Mouse (Mus musculus): ENCODE measurements at regions not wholly inside any gene's neighbourhood (a gene's known extent, or its start where the extent isn't known, plus 50 kb on each side); places are given as distances from the start of the nearest gene placed in this dataset.

DNA sequence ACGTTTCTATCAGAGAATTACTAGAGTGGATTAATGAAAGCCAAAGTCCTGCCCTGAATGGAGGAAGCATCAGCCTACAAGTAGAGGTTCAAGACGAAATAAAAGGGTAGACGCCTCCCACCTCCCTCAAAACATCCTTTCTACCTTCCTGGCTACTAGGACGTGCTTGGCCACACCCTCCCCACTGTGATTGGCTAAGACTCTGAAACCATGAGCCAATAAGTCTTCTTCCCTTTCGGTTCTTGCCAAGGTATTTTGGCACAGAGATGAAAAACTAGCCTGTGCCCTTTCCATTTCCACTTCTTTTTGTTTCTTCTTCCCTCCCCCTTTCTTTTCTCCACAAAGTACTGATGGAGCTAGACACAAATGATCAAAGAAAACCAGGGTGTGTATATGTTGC lies 160.3 kb upstream of the Prickle1 start:
- Histone ChIP-seq H3K9me3 (replicated peaks; ENCODE audit: low read length) (no peaks in the 10 kb centered on the region), H3K27ac (no peak overlapping the region), H3K4me1 (replicated peaks; ENCODE audit: insufficient read depth, low read length) (no peaks in the 10 kb centered on the region), H3K36me3 (ENCODE audit: insufficient read depth, low read length) (no peaks in the 10 kb centered on the region), H3K4me2 (ENCODE audit: low read length) (no peak overlapping the region), H3K9ac (ENCODE audit: low read depth, low read length) (no peak overlapping the region), H3K27me3 (ENCODE audit: insufficient read depth, low read length) (no peaks in the 10 kb centered on the region), H3K4me3 (replicated peaks; ENCODE audit: low read depth, low read length) (no peak overlapping the region)
- no peak for TF ChIP-seq CTCF (IDR thresholded peaks at IDR 0.05; ENCODE audit: low read depth)
- DNase-seq (ENCODE audit: low spot score) (no peak), ATAC-seq (replicated peaks; ENCODE audit: low FRiP score, low read depth) (no peak)
- WGBS, result 59% methylated on average over 5 of the region's 5 CpGs

GRCm38 (mm10) chr15:93751817-93752216 lies 156.1 kb upstream of the Prickle1 start:
- 64% methylated on average over 14 of the region's 14 CpGs for WGBS
- Histone ChIP-seq H3K4me2 (ENCODE audit: low read length) (no peak overlapping the region), H3K9me3 (replicated peaks; ENCODE audit: low read length) (no peaks in the 10 kb centered on the region), H3K27ac (no peak overlapping the region), H3K9ac (ENCODE audit: low read depth, low read length) (no peak overlapping the region), H3K4me3 (replicated peaks; ENCODE audit: low read depth, low read length) (no peak overlapping the region), H3K4me1 (replicated peaks; ENCODE audit: insufficient read depth, low read length) (no peaks in the 10 kb centered on the region), H3K27me3 (ENCODE audit: insufficient read depth, low read length) (no peaks in the 10 kb centered on the region), H3K36me3 (ENCODE audit: insufficient read depth, low read length) (no peaks in the 10 kb centered on the region)
- no peak for TF ChIP-seq CTCF (IDR thresholded peaks at IDR 0.05; ENCODE audit: low read depth)
- ATAC-seq (replicated peaks; ENCODE audit: low FRiP score, low read depth) (no peak), DNase-seq (ENCODE audit: low spot score) (no peak)

- Histone ChIP-seq H3K9me3 (replicated peaks; ENCODE audit: low read length) (no peaks in the 10 kb centered on the region), H3K27ac (no peak overlapping the region), H3K4me3 (replicated peaks; ENCODE audit: low read depth, low read length) (no peak overlapping the region), H3K4me2 (ENCODE audit: low read length) (no peak overlapping the region), H3K4me1 (replicated peaks; ENCODE audit: insufficient read depth, low read length) (no peaks in the 10 kb centered on the region), H3K27me3 (ENCODE audit: insufficient read depth, low read length) (no peaks in the 10 kb centered on the region), H3K36me3 (ENCODE audit: insufficient read depth, low read length) (no peaks in the 10 kb centered on the region), H3K9ac (ENCODE audit: low read depth, low read length) (no peak overlapping the region)
- TF ChIP-seq CTCF (IDR thresholded peaks at IDR 0.05; ENCODE audit: low read depth), result peak; percentile 59
- ATAC-seq (replicated peaks; ENCODE audit: low FRiP score, low read depth) (no peak), DNase-seq (ENCODE audit: low spot score) (peak; percentile 64)
- WGBS, result 15% methylated on average over 8 of the region's 8 CpGs
Measured at GRCm38 (mm10) chr15:93750953-93751352, 155.3 kb upstream of the Prickle1 start.

- DNase-seq (ENCODE audit: low spot score) (no peak), ATAC-seq (replicated peaks; ENCODE audit: low FRiP score, low read depth) (no peak)
- H3K4me1 ChIP-seq (replicated peaks; ENCODE audit: insufficient read depth, low read length), result no peaks in the 10 kb centered on the region
- no peak overlapping the region for H3K4me3 ChIP-seq (replicated peaks; ENCODE audit: low read depth, low read length)
- no peaks in the 10 kb centered on the region for H3K9me3 ChIP-seq (replicated peaks; ENCODE audit: low read length)
- no peaks in the 10 kb centered on the region for H3K36me3 ChIP-seq (ENCODE audit: insufficient read depth, low read length)
- H3K4me2 ChIP-seq (ENCODE audit: low read length), result no peak overlapping the region
- 51% methylated on average over 12 of the region's 12 CpGs for WGBS
- no peaks in the 10 kb centered on the region for H3K27me3 ChIP-seq (ENCODE audit: insufficient read depth, low read length)
- no peak for TF ChIP-seq CTCF (IDR thresholded peaks at IDR 0.05; ENCODE audit: low read depth)
- no peak overlapping the region for H3K9ac ChIP-seq (ENCODE audit: low read depth, low read length)
- H3K27ac ChIP-seq, result no peak overlapping the region
Measured at GRCm38 (mm10) chr15:93744191-93744945, 148.7 kb upstream of the Prickle1 start.

DNA sequence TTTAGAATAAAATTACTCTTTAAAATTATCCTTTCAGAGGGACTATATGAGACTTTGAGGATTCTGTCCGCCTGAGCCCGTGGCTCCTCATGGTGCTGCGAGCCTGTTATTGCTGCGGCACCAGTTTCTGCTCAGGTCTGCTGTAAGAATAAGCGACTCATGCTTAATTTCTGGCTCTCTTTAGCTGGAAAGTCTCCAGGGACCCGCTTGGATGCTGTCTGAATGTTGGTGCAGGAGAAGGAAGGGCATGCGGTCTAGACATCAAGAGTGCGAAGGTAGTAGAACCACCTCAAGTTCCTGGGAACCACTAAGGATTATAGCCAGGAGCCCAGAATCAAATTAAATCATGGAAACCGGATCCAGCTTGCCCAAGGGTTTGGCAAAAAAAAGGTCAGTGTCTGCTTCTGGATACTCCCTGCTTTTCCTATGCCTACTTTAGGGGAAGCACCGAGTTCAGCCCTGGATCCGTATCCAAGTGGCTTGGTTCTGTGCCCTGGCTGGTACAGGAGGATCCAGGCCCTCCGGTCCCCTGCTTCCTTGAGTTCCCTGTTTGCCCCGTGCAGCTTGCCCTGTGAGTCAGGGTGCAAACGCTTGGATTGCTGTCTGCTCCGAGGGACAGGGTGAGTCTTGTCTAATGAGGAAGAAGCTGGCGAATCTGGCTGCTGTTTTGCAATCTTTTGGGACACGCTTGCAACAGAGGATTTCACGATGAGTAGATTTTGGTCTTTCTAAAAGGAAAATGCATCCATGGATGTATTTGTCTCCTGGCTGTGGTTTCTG lies 138.2 kb upstream of the Prickle1 start:
- TF ChIP-seq CTCF (IDR thresholded peaks at IDR 0.05; ENCODE audit: low read depth), result no peak
- Histone ChIP-seq H3K4me1 (replicated peaks; ENCODE audit: insufficient read depth, low read length) (no peaks in the 10 kb centered on the region), H3K9ac (ENCODE audit: low read depth, low read length) (no peak overlapping the region), H3K36me3 (ENCODE audit: insufficient read depth, low read length) (no peaks in the 10 kb centered on the region), H3K27ac (no peak overlapping the region), H3K4me2 (ENCODE audit: low read length) (no peak overlapping the region), H3K27me3 (ENCODE audit: insufficient read depth, low read length) (no peaks in the 10 kb centered on the region), H3K9me3 (replicated peaks; ENCODE audit: low read length) (no peaks in the 10 kb centered on the region), H3K4me3 (replicated peaks; ENCODE audit: low read depth, low read length) (no peak overlapping the region)
- DNase-seq (ENCODE audit: low spot score) (no peak), ATAC-seq (replicated peaks; ENCODE audit: low FRiP score, low read depth) (no peak)
- 75% methylated on average over 18 of the region's 18 CpGs for WGBS

DNA sequence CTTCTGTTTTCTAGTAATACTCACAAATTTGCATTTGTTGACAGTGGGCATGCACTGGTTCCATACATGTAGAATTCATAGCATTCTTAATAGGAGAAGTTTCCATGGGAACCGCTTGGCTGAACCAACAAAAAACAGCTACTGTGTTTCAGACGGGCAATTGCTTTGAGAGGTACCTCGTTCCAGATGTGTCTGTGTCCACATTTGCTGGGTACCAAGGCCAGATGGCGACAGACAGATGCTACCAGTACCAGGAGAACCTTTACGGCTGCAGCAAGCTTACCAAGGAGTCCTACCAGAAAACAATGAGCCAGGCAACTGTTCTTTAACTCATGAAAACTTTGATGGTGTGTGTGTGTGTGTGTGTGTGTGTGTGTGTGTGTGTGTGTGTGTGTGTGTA lies 137.1 kb upstream of the Prickle1 start:
- no peak for TF ChIP-seq CTCF (IDR thresholded peaks at IDR 0.05; ENCODE audit: low read depth)
- H3K4me3 ChIP-seq (replicated peaks; ENCODE audit: low read depth, low read length), result no peak overlapping the region
- no peak overlapping the region for H3K27ac ChIP-seq
- H3K9me3 ChIP-seq (replicated peaks; ENCODE audit: low read length), result no peaks in the 10 kb centered on the region
- no peak for DNase-seq (ENCODE audit: low spot score)
- 78% methylated on average over 5 of the region's 5 CpGs for WGBS
- H3K9ac ChIP-seq (ENCODE audit: low read depth, low read length), result no peak overlapping the region
- no peaks in the 10 kb centered on the region for H3K4me1 ChIP-seq (replicated peaks; ENCODE audit: insufficient read depth, low read length)
- H3K4me2 ChIP-seq (ENCODE audit: low read length), result no peak overlapping the region
- ATAC-seq (replicated peaks; ENCODE audit: low FRiP score, low read depth), result no peak
- no peaks in the 10 kb centered on the region for H3K27me3 ChIP-seq (ENCODE audit: insufficient read depth, low read length)
- H3K36me3 ChIP-seq (ENCODE audit: insufficient read depth, low read length), result no peaks in the 10 kb centered on the region

Measured in kidney, postnatal 0 days (tissue).